Mouse (Mus musculus) cerebellum, adult 2 months (tissue): ENCODE results near the gene Fam222a.

Experiments
- CTCF ChIP-seq: fragments of 200-500 bp; IDR thresholded peaks from 2 replicates; pipeline ENCODE4 v1.5.1; 2011; ENCODE audit warnings: low read depth, mild to moderate bottlenecking, control low read depth, low read length, moderate library complexity, borderline replicate concordance; ENCODE audit not compliant: insufficient read depth
- POLR2A ChIP-seq: fragments of 200-500 bp; IDR thresholded peaks from 2 replicates; pipeline ENCODE4 v1.6.1; 2011; ENCODE audit warnings: low read length, control low read depth, borderline replicate concordance; ENCODE audit not compliant: insufficient read depth

- TF ChIP-seq CTCF (no peak), POLR2A (no peak)
Observed at GRCm38 (mm10) chr5:114538752-114539151, 29.1 kb upstream of the Fam222a start.
